Mouse (Mus musculus): Measurements from ENCODE around the gene Piwil1. TPM values are rescaled to one million over a fixed set of nuclear protein-coding genes. Genes with fewer than 3 reads are reported as not detected.

Gene Piwil1
- polyA plus RNA-seq, 1 experiment from 2014 or later = not detected

GRCm38 (mm10) chr5:128769026-128769631, 66.8 kb downstream of the Piwil1 start:
- DNase-seq = no peak
- TF ChIP-seq EP300 (IDR thresholded peaks at IDR 0.05; ENCODE audit: low read depth) (no peak), CTCF (IDR thresholded peaks at IDR 0.05; ENCODE audit: low read depth) (no peak)
- ATAC-seq = no peak
- H3K4me1 ChIP-seq (ENCODE audit: insufficient read depth) = no peaks in the 10 kb centered on the region
- H3K27me3 ChIP-seq (ENCODE audit: insufficient read depth, low read length) = no peaks in the 10 kb centered on the region
- H3K9me3 ChIP-seq (ENCODE audit: low read length) = no peaks in the 10 kb centered on the region
- H3K4me3 ChIP-seq (ENCODE audit: low read depth, low read length) = no peak overlapping the region
- no peak overlapping the region for H3K27ac ChIP-seq (ENCODE audit: low read depth)
- WGBS (ENCODE audit: insufficient replicate concordance) = 15% methylated on average over 10 of the region's 10 CpGs
- no peaks in the 10 kb centered on the region for H3K36me3 ChIP-seq (replicated peaks; ENCODE audit: insufficient read depth, low read length)
- no peak overlapping the region for H3K4me2 ChIP-seq (ENCODE audit: low read depth, low read length)
- no peak overlapping the region for H3K9ac ChIP-seq (replicated peaks)

GRCm38 (mm10) chr5:128776386-128776785, 74.1 kb downstream of the Piwil1 start:
- ATAC-seq (no peak), DNase-seq (no peak)
- Histone ChIP-seq H3K36me3 (replicated peaks; ENCODE audit: insufficient read depth, low read length) (no peaks in the 10 kb centered on the region), H3K4me3 (ENCODE audit: low read depth, low read length) (no peak overlapping the region), H3K27me3 (ENCODE audit: insufficient read depth, low read length) (no peaks in the 10 kb centered on the region), H3K4me1 (ENCODE audit: insufficient read depth) (no peaks in the 10 kb centered on the region), H3K4me2 (ENCODE audit: low read depth, low read length) (no peak overlapping the region), H3K27ac (ENCODE audit: low read depth) (no peak overlapping the region), H3K9ac (replicated peaks) (no peak overlapping the region), H3K9me3 (ENCODE audit: low read length) (no peaks in the 10 kb centered on the region; the same call in 1 of the 2 replicates)
- WGBS (ENCODE audit: insufficient replicate concordance) = 52% methylated on average over 2 of the region's 2 CpGs
- TF ChIP-seq EP300 (IDR thresholded peaks at IDR 0.05; ENCODE audit: low read depth) (no peak), CTCF (IDR thresholded peaks at IDR 0.05; ENCODE audit: low read depth) (peak; percentile 17; the same call in 1 of the 2 replicates)

GRCm38 (mm10) chr5:128781621-128782020, 79.3 kb downstream of the Piwil1 start:
- WGBS (ENCODE audit: insufficient replicate concordance) = 62% methylated on average over 22 of the region's 22 CpGs
- no peak for TF ChIP-seq CTCF (IDR thresholded peaks at IDR 0.05; ENCODE audit: low read depth)
- TF ChIP-seq EP300 (IDR thresholded peaks at IDR 0.05; ENCODE audit: low read depth) = no peak
- Histone ChIP-seq H3K36me3 (replicated peaks; ENCODE audit: insufficient read depth, low read length) (no peaks in the 10 kb centered on the region), H3K27ac (ENCODE audit: low read depth) (no peak overlapping the region), H3K27me3 (ENCODE audit: insufficient read depth, low read length) (no peaks in the 10 kb centered on the region), H3K4me3 (ENCODE audit: low read depth, low read length) (no peak overlapping the region), H3K4me2 (ENCODE audit: low read depth, low read length) (no peak overlapping the region), H3K4me1 (ENCODE audit: insufficient read depth) (no peaks in the 10 kb centered on the region), H3K9me3 (ENCODE audit: low read length) (no peaks in the 10 kb centered on the region; the same call in 1 of the 2 replicates), H3K9ac (replicated peaks) (no peak overlapping the region)
- DNase-seq = no peak
- ATAC-seq = no peak

GRCm38 (mm10) chr5:128800592-128800991, 98.3 kb downstream of the Piwil1 start:
- WGBS (ENCODE audit: insufficient replicate concordance) = 84% methylated on average over 5 of the region's 5 CpGs
- Histone ChIP-seq H3K4me1 (ENCODE audit: insufficient read depth) (no peaks in the 10 kb centered on the region), H3K4me3 (ENCODE audit: low read depth, low read length) (no peak overlapping the region), H3K9me3 (ENCODE audit: low read length) (no peaks in the 10 kb centered on the region; the same call in 1 of the 2 replicates), H3K9ac (replicated peaks) (no peak overlapping the region), H3K36me3 (replicated peaks; ENCODE audit: insufficient read depth, low read length) (no peaks in the 10 kb centered on the region), H3K27me3 (ENCODE audit: insufficient read depth, low read length) (no peaks in the 10 kb centered on the region), H3K4me2 (ENCODE audit: low read depth, low read length) (no peak overlapping the region), H3K27ac (ENCODE audit: low read depth) (no peak overlapping the region)
- ATAC-seq (no peak), DNase-seq (no peak)
- TF ChIP-seq EP300 (IDR thresholded peaks at IDR 0.05; ENCODE audit: low read depth) = no peak
- no peak for TF ChIP-seq CTCF (IDR thresholded peaks at IDR 0.05; ENCODE audit: low read depth)

Other genes starting within 250 kb of the Piwil1 start
- 0.04 TPM in 1 of 2 replicates, not detected in the other for gene Fzd10, start 101.7 kb upstream of the Piwil1 start, polyA plus RNA-seq (2015; fragmentation: Nextera tagmentation; extraction: Ambion mirVana)

Measured in liver, postnatal 0 days (tissue).